ENCODE assay signal across 19 mouse cellular contexts in the genomic region with DNA sequence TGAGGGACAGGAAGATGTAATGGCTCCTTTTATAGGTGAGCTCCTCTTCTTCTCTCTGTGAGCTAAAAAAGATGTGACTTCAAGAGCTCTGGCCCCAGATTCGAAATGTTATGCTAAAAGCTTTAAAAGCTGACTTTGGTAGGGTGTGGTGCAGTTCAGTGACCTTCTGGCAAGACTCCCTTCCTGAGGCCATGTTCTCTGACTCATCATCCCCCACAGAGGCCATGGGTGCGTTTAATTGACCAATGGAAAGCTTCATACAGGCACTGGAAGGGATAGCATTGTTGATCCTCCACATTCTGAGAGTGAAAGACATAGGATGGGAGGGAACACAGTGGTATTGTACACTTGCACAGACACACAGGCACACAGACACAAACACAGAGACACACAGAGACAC. TPM values are rescaled to one million over a fixed set of nuclear protein-coding genes. Genes with fewer than 3 reads are reported as not detected.
DNase-seq lines count a peak whose midpoint lies in the region; ATAC-seq and TF ChIP-seq lines count a peak whose summit lies in the region.
"Had no signal": no experiment of that assay in that cellular context is flagged by ENCODE, and none has a peak within 500 bp of the region (broad histone marks: within the 10 kb centered on the region; RNA-seq: fewer than 3 reads in every experiment).

No protein-coding gene starts in this region.

- H3K36me3 ChIP-seq in heart, postnatal 0 days (replicated peaks; ENCODE audit: control insufficient read depth, insufficient read depth, low read length), result no peaks in the 10 kb centered on the region
- H3K36me3 ChIP-seq in hindbrain, embryonic 11.5 days (ENCODE audit: control insufficient read depth, insufficient read depth, low read length), result no peaks in the 10 kb centered on the region
- H3K36me3 ChIP-seq: limb, embryonic 13.5 days; lung, embryonic 15.5 days; midbrain, embryonic 13.5 days; stomach, embryonic 15.5 days had no signal

- TF ChIP-seq EP300 in heart, postnatal 0 days (IDR thresholded peaks at IDR 0.05; ENCODE audit: low read depth), result no peak

- no peak for TF ChIP-seq CTCF in heart, postnatal 0 days (IDR thresholded peaks at IDR 0.05; ENCODE audit: low read depth)

- no peak overlapping the region for H3K9ac ChIP-seq in heart, postnatal 0 days (replicated peaks; ENCODE audit: low read depth, low read length)
- no peak overlapping the region for H3K9ac ChIP-seq in hindbrain, embryonic 11.5 days (ENCODE audit: low read depth, low read length)
- H3K9ac ChIP-seq: limb, embryonic 13.5 days; lung, embryonic 15.5 days; midbrain, embryonic 13.5 days; stomach, embryonic 15.5 days had no signal

- H3K4me3 ChIP-seq in heart, postnatal 0 days (ENCODE audit: low read depth, low read length), result no peak overlapping the region
- no peak overlapping the region for H3K4me3 ChIP-seq in hindbrain, embryonic 11.5 days (ENCODE audit: low read depth, low read length)
- H3K4me3 ChIP-seq: erythroblast, embryonic 14.5 days; limb, embryonic 13.5 days; lung, embryonic 15.5 days; midbrain, embryonic 13.5 days; stomach, embryonic 15.5 days had no signal

- no peaks in the 10 kb centered on the region for H3K9me3 ChIP-seq in heart, postnatal 0 days (replicated peaks; ENCODE audit: control insufficient read depth, low read length)
- H3K9me3 ChIP-seq in hindbrain, embryonic 11.5 days (ENCODE audit: control insufficient read depth, low read length), result no peaks in the 10 kb centered on the region
- H3K9me3 ChIP-seq: limb, embryonic 13.5 days; lung, embryonic 15.5 days; midbrain, embryonic 13.5 days; stomach, embryonic 15.5 days had no signal

- no peaks in the 10 kb centered on the region for H3K27me3 ChIP-seq in heart, postnatal 0 days (ENCODE audit: control insufficient read depth, insufficient read depth, low read length)
- H3K27me3 ChIP-seq in hindbrain, embryonic 11.5 days (ENCODE audit: control insufficient read depth, insufficient read depth, low read length), result no peaks in the 10 kb centered on the region
- H3K27me3 ChIP-seq: limb, embryonic 13.5 days; lung, embryonic 15.5 days; midbrain, embryonic 13.5 days; stomach, embryonic 15.5 days had no signal

- DNase-seq in heart, postnatal 0 days (ENCODE audit: low spot score), result peak; percentile 38
- no peak for DNase-seq in heart, postnatal 25 days (ENCODE audit: low spot score)
- peak; percentile 92 for DNase-seq in 3T3-L1 (ENCODE audit: low read depth, low spot score)
- peak; percentile 53 for DNase-seq in ES-CJ7 (ENCODE audit: low read depth, low spot score)
- DNase-seq in adrenal gland, postnatal 36 days, result peak; percentile 64 to 69
- no peak for DNase-seq in testis, postnatal 14 days (ENCODE audit: low spot score)
- DNase-seq in hindbrain, embryonic 11.5 days (ENCODE audit: low spot score), result no peak
- DNase-seq in urinary bladder, adult 18-20 months (ENCODE audit: low spot score in 2 of 2), result no peak
- DNase-seq: cerebellum, adult 11 months; kidney, postnatal 14 days; layer of hippocampus, postnatal 36 days; right cerebral cortex, postnatal 4 days; thymus, postnatal 36 days had no signal

- no peak overlapping the region for H3K4me2 ChIP-seq in heart, postnatal 0 days (ENCODE audit: low read depth, low read length)
- no peak overlapping the region for H3K4me2 ChIP-seq in hindbrain, embryonic 11.5 days (replicated peaks; ENCODE audit: low read depth, low read length)
- H3K4me2 ChIP-seq: limb, embryonic 13.5 days; lung, embryonic 15.5 days; midbrain, embryonic 13.5 days; stomach, embryonic 15.5 days had no signal

- H3K27ac ChIP-seq in heart, postnatal 0 days (ENCODE audit: low read depth), result no peak overlapping the region
- H3K27ac ChIP-seq in hindbrain, embryonic 11.5 days (ENCODE audit: low read depth, low read length), result no peak overlapping the region
- H3K27ac ChIP-seq: limb, embryonic 13.5 days; lung, embryonic 15.5 days; midbrain, embryonic 13.5 days; stomach, embryonic 15.5 days had no signal

- intact Hi-C loops in heart, postnatal 25 days (cut with DNase I), result no loop called here

- H3K4me1 ChIP-seq in heart, postnatal 0 days (ENCODE audit: control insufficient read depth, insufficient read depth), result no peaks in the 10 kb centered on the region
- H3K4me1 ChIP-seq in hindbrain, embryonic 11.5 days (replicated peaks; ENCODE audit: control insufficient read depth, insufficient read depth, low read length), result no peaks in the 10 kb centered on the region
- H3K4me1 ChIP-seq: limb, embryonic 13.5 days; lung, embryonic 15.5 days; midbrain, embryonic 13.5 days; stomach, embryonic 15.5 days had no signal

- ATAC-seq in heart, postnatal 0 days (ENCODE audit: insufficient read depth, low read depth), result peak; percentile 68
- no peak for ATAC-seq in hindbrain, embryonic 11.5 days (ENCODE audit: low FRiP score)
- ATAC-seq: activated CD4-positive, CD25-positive, alpha-beta regulatory T cell, adult 4 months; midbrain, embryonic 13.5 days had no signal

- WGBS in heart, postnatal 0 days, result 37% methylated on average over 2 of the region's 2 CpGs
- 72% methylated on average over 2 of the region's 2 CpGs for WGBS in hindbrain, embryonic 11.5 days

RNA-seq across cellular contexts. Expression of a gene that starts 34.8 kb away (rescaled TPM):
- 8.0 and 9.3 TPM in 2 replicates for total RNA-seq in heart, postnatal 0 days (2014; rRNA removed; ENCODE audit: low replicate concordance)
- 3.7 and 4.6 TPM in 2 replicates for polyA plus RNA-seq in heart, postnatal 0 days (2015; fragmentation: Nextera tagmentation; extraction: Ambion mirVana)
- total RNA-seq in heart, postnatal 25 days (2021), result 10 to 100 TPM in 1 of 2 experiments, 1 to 10 TPM in 1; 3.4 to 23.9 TPM
- 10 to 100 TPM in 1 of 2 experiments, 1 to 10 TPM in 1; 8.9 to 32.5 TPM for total RNA-seq in adrenal gland, postnatal 36 days (2021)
- 6.8 and 7.7 TPM in 2 replicates for polyA plus RNA-seq in hindbrain, embryonic 11.5 days (2014; fragmentation: Nextera tagmentation; extraction: Ambion mirVana)

Comparison
In these comparisons a context has a peak if more than half of its experiments do, and no peak if none do; other contexts are left out.
1. DNase-seq: peak in heart, postnatal 0 days (single experiment), 3T3-L1 (single experiment), ES-CJ7 (single experiment) and adrenal gland, postnatal 36 days (2 of 2); none in heart, postnatal 25 days (single experiment), testis, postnatal 14 days (single experiment), hindbrain, embryonic 11.5 days (single experiment) and urinary bladder, adult 18-20 months (0 of 2).